Mouse (Mus musculus): ENCODE results near the gene Sh3pxd2a. TPM values are rescaled to one million over a fixed set of nuclear protein-coding genes. Genes with fewer than 3 reads are reported as not detected.

Gene Sh3pxd2a
- polyA plus RNA-seq, 1 experiment: 12.1 TPM

GRCm38 (mm10) chr19:47372044-47372443 is 92.2 kb downstream of the Sh3pxd2a start:
- no peak for TF ChIP-seq POLR2A (IDR thresholded peaks at IDR 0.05; ENCODE audit: low read depth, low read length)
- TF ChIP-seq CTCF (IDR thresholded peaks at IDR 0.05; ENCODE audit: extremely low read depth, insufficient read depth, insufficient read length, insufficient replicate concordance): no peak

GRCm38 (mm10) chr19:47371521-47371920 is 92.7 kb downstream of the Sh3pxd2a start:
- Histone ChIP-seq H3K4me3 (ENCODE audit: extremely low read depth, insufficient read depth, insufficient read length) (no peak overlapping the region), H3K4me1 (ENCODE audit: control insufficient read depth, insufficient read depth, insufficient read length) (no peaks in the 10 kb centered on the region), H3K27me3 (ENCODE audit: control insufficient read depth, insufficient read depth, low read length) (no peaks in the 10 kb centered on the region), H3K27ac (ENCODE audit: insufficient read depth, low read length) (no peak overlapping the region), H3K36me3 (ENCODE audit: control insufficient read depth, insufficient read depth, low read length) (peaks cover 5% of the 10 kb centered on the region; the same call in 1 of the 2 replicates)
- TF ChIP-seq CTCF (IDR thresholded peaks at IDR 0.05; ENCODE audit: extremely low read depth, insufficient read depth, insufficient read length, insufficient replicate concordance) (no peak), POLR2A (IDR thresholded peaks at IDR 0.05; ENCODE audit: low read depth, low read length) (no peak)
- no peak for DNase-seq (ENCODE audit: low read depth in 1 of 2, low spot score in 2 of 2)
- WGBS: 91% methylated on average over 11 of the region's 11 CpGs

More at GRCm38 (mm10) chr19:47372044-47372443, 92.2 kb downstream of the Sh3pxd2a start:
- no peak overlapping the region for H3K4me3 ChIP-seq (ENCODE audit: extremely low read depth, insufficient read depth, insufficient read length)
- no peak overlapping the region for H3K27ac ChIP-seq (ENCODE audit: insufficient read depth, low read length)
- DNase-seq (ENCODE audit: low read depth in 1 of 2, low spot score in 2 of 2): no peak
- WGBS: 78% methylated on average over 5 of the region's 5 CpGs
- H3K36me3 ChIP-seq (ENCODE audit: control insufficient read depth, insufficient read depth, low read length): peaks cover 5% of the 10 kb centered on the region; the same call in 1 of the 2 replicates
- no peaks in the 10 kb centered on the region for H3K27me3 ChIP-seq (ENCODE audit: control insufficient read depth, insufficient read depth, low read length)
- H3K4me1 ChIP-seq (ENCODE audit: control insufficient read depth, insufficient read depth, insufficient read length): no peaks in the 10 kb centered on the region

GRCm38 (mm10) chr19:47369008-47369407 is 95.2 kb downstream of the Sh3pxd2a start:
- no peaks in the 10 kb centered on the region for H3K27me3 ChIP-seq (ENCODE audit: control insufficient read depth, insufficient read depth, low read length)
- H3K27ac ChIP-seq (ENCODE audit: insufficient read depth, low read length): no peak overlapping the region
- WGBS: 80% methylated on average over 3 of the region's 3 CpGs

GRCm38 (mm10) chr19:47367271-47367879 is 96.8 kb downstream of the Sh3pxd2a start:
- DNase-seq (ENCODE audit: low read depth in 1 of 2, low spot score in 2 of 2): no peak
- Histone ChIP-seq H3K27ac (ENCODE audit: insufficient read depth, low read length) (no peak overlapping the region), H3K4me1 (ENCODE audit: control insufficient read depth, insufficient read depth, insufficient read length) (no peaks in the 10 kb centered on the region), H3K36me3 (ENCODE audit: control insufficient read depth, insufficient read depth, low read length) (peaks cover 20% of the 10 kb centered on the region), H3K4me3 (ENCODE audit: extremely low read depth, insufficient read depth, insufficient read length) (no peak overlapping the region), H3K27me3 (ENCODE audit: control insufficient read depth, insufficient read depth, low read length) (no peaks in the 10 kb centered on the region)
- WGBS: 86% methylated on average over 12 of the region's 12 CpGs
- TF ChIP-seq POLR2A (IDR thresholded peaks at IDR 0.05; ENCODE audit: low read depth, low read length) (no peak), CTCF (IDR thresholded peaks at IDR 0.05; ENCODE audit: extremely low read depth, insufficient read depth, insufficient read length, insufficient replicate concordance) (no peak)

More at GRCm38 (mm10) chr19:47369008-47369407, 95.2 kb downstream of the Sh3pxd2a start:
- no peaks in the 10 kb centered on the region for H3K4me1 ChIP-seq (ENCODE audit: control insufficient read depth, insufficient read depth, insufficient read length)
- H3K36me3 ChIP-seq (ENCODE audit: control insufficient read depth, insufficient read depth, low read length): peaks cover 10% of the 10 kb centered on the region
- no peak overlapping the region for H3K4me3 ChIP-seq (ENCODE audit: extremely low read depth, insufficient read depth, insufficient read length)
- no peak for TF ChIP-seq POLR2A (IDR thresholded peaks at IDR 0.05; ENCODE audit: low read depth, low read length)
- TF ChIP-seq CTCF (IDR thresholded peaks at IDR 0.05; ENCODE audit: extremely low read depth, insufficient read depth, insufficient read length, insufficient replicate concordance): no peak
- no peak for DNase-seq (ENCODE audit: low read depth in 1 of 2, low spot score in 2 of 2)

GRCm38 (mm10) chr19:47366576-47366975 is 97.6 kb downstream of the Sh3pxd2a start:
- TF ChIP-seq CTCF (IDR thresholded peaks at IDR 0.05; ENCODE audit: extremely low read depth, insufficient read depth, insufficient read length, insufficient replicate concordance) (no peak), POLR2A (IDR thresholded peaks at IDR 0.05; ENCODE audit: low read depth, low read length) (no peak)
- DNase-seq (ENCODE audit: low read depth in 1 of 2, low spot score in 2 of 2): no peak
- 94% methylated on average over 8 of the region's 8 CpGs for WGBS
- H3K36me3 ChIP-seq (ENCODE audit: control insufficient read depth, insufficient read depth, low read length): peaks cover 21% of the 10 kb centered on the region
- H3K27ac ChIP-seq (ENCODE audit: insufficient read depth, low read length): no peak overlapping the region
- H3K27me3 ChIP-seq (ENCODE audit: control insufficient read depth, insufficient read depth, low read length): no peaks in the 10 kb centered on the region
- H3K4me3 ChIP-seq (ENCODE audit: extremely low read depth, insufficient read depth, insufficient read length): no peak overlapping the region
- no peaks in the 10 kb centered on the region for H3K4me1 ChIP-seq (ENCODE audit: control insufficient read depth, insufficient read depth, insufficient read length)

GRCm38 (mm10) chr19:47363086-47363668 is 101.0 kb downstream of the Sh3pxd2a start:
- H3K27me3 ChIP-seq (ENCODE audit: control insufficient read depth, insufficient read depth, low read length): no peaks in the 10 kb centered on the region
- TF ChIP-seq POLR2A (IDR thresholded peaks at IDR 0.05; ENCODE audit: low read depth, low read length) (no peak), CTCF (IDR thresholded peaks at IDR 0.05; ENCODE audit: extremely low read depth, insufficient read depth, insufficient read length, insufficient replicate concordance) (no peak)
- H3K4me3 ChIP-seq (ENCODE audit: extremely low read depth, insufficient read depth, insufficient read length): no peak overlapping the region
- 86% methylated on average over 9 of the region's 9 CpGs for WGBS
- DNase-seq (ENCODE audit: low read depth in 1 of 2, low spot score in 2 of 2): no peak
- no peaks in the 10 kb centered on the region for H3K4me1 ChIP-seq (ENCODE audit: control insufficient read depth, insufficient read depth, insufficient read length)
- peaks cover 17% of the 10 kb centered on the region for H3K36me3 ChIP-seq (ENCODE audit: control insufficient read depth, insufficient read depth, low read length)
- no peak overlapping the region for H3K27ac ChIP-seq (ENCODE audit: insufficient read depth, low read length)

GRCm38 (mm10) chr19:47360921-47361320 is 103.3 kb downstream of the Sh3pxd2a start:
- no peak for TF ChIP-seq CTCF (IDR thresholded peaks at IDR 0.05; ENCODE audit: extremely low read depth, insufficient read depth, insufficient read length, insufficient replicate concordance)
- TF ChIP-seq POLR2A (IDR thresholded peaks at IDR 0.05; ENCODE audit: low read depth, low read length): no peak
- H3K36me3 ChIP-seq (ENCODE audit: control insufficient read depth, insufficient read depth, low read length): peaks cover 18% of the 10 kb centered on the region
- WGBS: 91% methylated on average over 3 of the region's 3 CpGs

More at GRCm38 (mm10) chr19:47360921-47361320, 103.3 kb downstream of the Sh3pxd2a start:
- H3K27ac ChIP-seq (ENCODE audit: insufficient read depth, low read length): no peak overlapping the region
- H3K4me1 ChIP-seq (ENCODE audit: control insufficient read depth, insufficient read depth, insufficient read length): no peaks in the 10 kb centered on the region
- H3K27me3 ChIP-seq (ENCODE audit: control insufficient read depth, insufficient read depth, low read length): no peaks in the 10 kb centered on the region
- DNase-seq (ENCODE audit: low read depth in 1 of 2, low spot score in 2 of 2): no peak
- H3K4me3 ChIP-seq (ENCODE audit: extremely low read depth, insufficient read depth, insufficient read length): no peak overlapping the region
